Mouse (Mus musculus) midbrain, embryonic 13.5 days (tissue): ENCODE measurements around the gene Cirbp. TPM values are rescaled to one million over a fixed set of nuclear protein-coding genes. Genes with fewer than 3 reads are reported as not detected.

Source experiments
- ATAC-seq: fragments of 200-750 bp; cut with Nextera tagmentation; 2 replicates; pipeline ENCODE4 v1.8.0; 2017; ENCODE audit warnings: mild to moderate bottlenecking, moderate TSS enrichment, moderate library complexity
- H3K27ac ChIP-seq: fragments of 300-500 bp; sonication (generic); 2 replicates; pipeline ENCODE4 v1.5.1; 2015; ENCODE audit warnings: inconsistent platforms, mild to moderate bottlenecking, moderate library complexity
- H3K27me3 ChIP-seq: fragments of 300-500 bp; sonication (generic); 2 replicates; pipeline ENCODE4 v1.6.1; 2015; ENCODE audit warnings: mild to moderate bottlenecking, inconsistent platforms
- H3K36me3 ChIP-seq: fragments of 300-500 bp; sonication (generic); 2 replicates; pipeline ENCODE4 v1.6.1; 2015; ENCODE audit warnings: mild to moderate bottlenecking, inconsistent platforms
- H3K4me1 ChIP-seq: fragments of 300-500 bp; sonication (generic); replicated peaks from 2 replicates; pipeline ENCODE4 v1.6.1; 2015; ENCODE audit warnings: inconsistent platforms
- H3K4me2 ChIP-seq: fragments of 300-500 bp; sonication (generic); replicated peaks from 2 replicates; pipeline ENCODE4 v1.6.1; 2015; ENCODE audit warnings: moderate library complexity, mild to moderate bottlenecking, inconsistent platforms
- H3K4me3 ChIP-seq: fragments of 300-500 bp; sonication (generic); replicated peaks from 2 replicates; pipeline ENCODE4 v1.5.1; 2015; ENCODE audit warnings: mild to moderate bottlenecking, inconsistent platforms
- H3K9ac ChIP-seq: fragments of 300-500 bp; sonication (generic); replicated peaks from 2 replicates; pipeline ENCODE4 v1.6.1; 2015; ENCODE audit warnings: mild to moderate bottlenecking, inconsistent platforms
- H3K9me3 ChIP-seq: fragments of 300-500 bp; sonication (generic); 2 replicates; pipeline ENCODE4 v1.6.1; 2016; ENCODE audit warnings: mild to moderate bottlenecking, inconsistent platforms
- WGBS: fragments of 180-500 bp; shearing (Covaris S2); methylation state at CpG from one replicate; pipeline ENCODE4 v1.1.7; 2015; 5-methylcytosine and 5-hydroxymethylcytosine counted together
- polyA plus RNA-seq: library from polyadenylated mRNA; unstranded; fragments of >200 nt; fragmentation: Nextera tagmentation; extraction: Ambion mirVana; gene quantifications from 2 replicates; pipeline ENCODE4 v1.2.1, GENCODE M21; 2015

Cirbp gene
- polyA plus RNA-seq, 1 experiment from 2014 or later = 354 TPM

- H3K36me3 ChIP-seq = peaks cover 32% of the 10 kb centered on the region
- H3K27ac ChIP-seq = peak overlapping the region; percentile 95
- ATAC-seq = peak; percentile 0; the same call in 1 of the 2 replicates
- WGBS = 0% methylated on average over 10 of the region's 10 CpGs
- peak overlapping the region; percentile 83 for H3K4me3 ChIP-seq
- peaks cover 69% of the 10 kb centered on the region for H3K4me1 ChIP-seq
- no peaks in the 10 kb centered on the region for H3K9me3 ChIP-seq
- H3K27me3 ChIP-seq = peaks cover 21% of the 10 kb centered on the region
- peak overlapping the region; percentile 90 for H3K4me2 ChIP-seq
- peak overlapping the region; percentile 98 for H3K9ac ChIP-seq
These were observed 26.4 kb upstream of the Cirbp start for GRCm38 (mm10) chr10:80139439-80139775.

GRCm38 (mm10) chr10:80139975-80140665 is 25.7 kb upstream of the Cirbp start:
- Histone ChIP-seq H3K27me3 (peaks cover 20% of the 10 kb centered on the region), H3K4me1 (peaks cover 74% of the 10 kb centered on the region), H3K4me2 (peak overlapping the region; percentile 90; the same call in 1 of the 2 replicates), H3K4me3 (peak overlapping the region; percentile 83; the same call in 1 of the 2 replicates), H3K9ac (no peak overlapping the region), H3K27ac (peak overlapping the region; percentile 95; the same call in 1 of the 2 replicates), H3K9me3 (no peaks in the 10 kb centered on the region), H3K36me3 (peaks cover 32% of the 10 kb centered on the region)
- WGBS = 75% methylated on average over 11 of the region's 11 CpGs
- ATAC-seq = no peak

GRCm38 (mm10) chr10:80140666-80141035 is 25.1 kb upstream of the Cirbp start, which contains the start of gene Cbarp:
Gene Cbarp (minus strand): TSS chr10:80140835.
- H3K4me2 ChIP-seq = peak within 1 kb of the TSS; percentile 90
- peaks cover 31% of the 10 kb centered on the region for H3K36me3 ChIP-seq
- no peak for ATAC-seq
- H3K4me1 ChIP-seq = peaks cover 80% of the 10 kb centered on the region
- peaks cover 14% of the 10 kb centered on the region for H3K27me3 ChIP-seq
- no peaks in the 10 kb centered on the region for H3K9me3 ChIP-seq
- peak within 1 kb of the TSS; percentile 98; the same call in 1 of the 2 replicates for H3K9ac ChIP-seq
- WGBS = 77% methylated on average over 5 of the region's 10 CpGs
- H3K27ac ChIP-seq = peak within 1 kb of the TSS; percentile 95
- peak within 1 kb of the TSS; percentile 83 for H3K4me3 ChIP-seq

GRCm38 (mm10) chr10:80141243-80141642 is 24.5 kb upstream of the Cirbp start:
- H3K9ac ChIP-seq = peak overlapping the region; percentile 59; the same call in 1 of the 2 replicates
- peaks cover 8% of the 10 kb centered on the region for H3K27me3 ChIP-seq
- H3K9me3 ChIP-seq = no peaks in the 10 kb centered on the region
- peak overlapping the region; percentile 63 for H3K4me3 ChIP-seq
- WGBS = 0% methylated on average over 28 of the region's 29 CpGs
- peaks cover 82% of the 10 kb centered on the region for H3K4me1 ChIP-seq
- peak; percentile 40 for ATAC-seq
- H3K27ac ChIP-seq = peak overlapping the region; percentile 86
- peak overlapping the region; percentile 78 for H3K4me2 ChIP-seq
- H3K36me3 ChIP-seq = peaks cover 31% of the 10 kb centered on the region

- peak; percentile 83 for ATAC-seq
- 1% methylated on average over 43 of the region's 43 CpGs for WGBS
- H3K4me2 ChIP-seq = peak overlapping the region; percentile 78
- no peaks in the 10 kb centered on the region for H3K9me3 ChIP-seq
- peak overlapping the region; percentile 86 for H3K27ac ChIP-seq
- H3K36me3 ChIP-seq = peaks cover 31% of the 10 kb centered on the region
- H3K4me3 ChIP-seq = peak overlapping the region; percentile 63
- H3K27me3 ChIP-seq = peaks cover 1% of the 10 kb centered on the region
- peaks cover 78% of the 10 kb centered on the region for H3K4me1 ChIP-seq
- H3K9ac ChIP-seq = peak overlapping the region; percentile 85
These were observed 23.8 kb upstream of the Cirbp start for GRCm38 (mm10) chr10:80141786-80142529.

- Histone ChIP-seq H3K27ac (peak overlapping the region; percentile 78), H3K4me2 (peak overlapping the region; percentile 78), H3K4me3 (peak overlapping the region; percentile 63), H3K4me1 (peaks cover 78% of the 10 kb centered on the region), H3K27me3 (no peaks in the 10 kb centered on the region), H3K9me3 (no peaks in the 10 kb centered on the region), H3K9ac (peak overlapping the region; percentile 85), H3K36me3 (peaks cover 31% of the 10 kb centered on the region)
- WGBS = 1% methylated on average over 15 of the region's 15 CpGs
- ATAC-seq = no peak
These were observed 23.3 kb upstream of the Cirbp start for GRCm38 (mm10) chr10:80142530-80142925.

- Histone ChIP-seq H3K9me3 (no peaks in the 10 kb centered on the region), H3K27me3 (no peaks in the 10 kb centered on the region), H3K4me2 (0 out of 2 replicates have a peak overlapping the region, but pooled peaks have one; percentile 6), H3K9ac (no peak overlapping the region), H3K36me3 (peaks cover 31% of the 10 kb centered on the region), H3K4me3 (peak overlapping the region; percentile 63; the same call in 1 of the 2 replicates), H3K4me1 (peaks cover 72% of the 10 kb centered on the region), H3K27ac (no peak overlapping the region)
- no peak for ATAC-seq
- WGBS = 93% methylated on average over 7 of the region's 7 CpGs
These were observed 22.1 kb upstream of the Cirbp start for GRCm38 (mm10) chr10:80143664-80144063.

- Histone ChIP-seq H3K4me1 (peaks cover 71% of the 10 kb centered on the region), H3K27me3 (no peaks in the 10 kb centered on the region), H3K4me3 (no peak overlapping the region), H3K36me3 (peaks cover 31% of the 10 kb centered on the region), H3K9me3 (no peaks in the 10 kb centered on the region), H3K4me2 (no peak overlapping the region; the same call in 1 of the 2 replicates), H3K27ac (no peak overlapping the region), H3K9ac (peak overlapping the region; percentile 1; the same call in 1 of the 2 replicates)
- ATAC-seq = no peak
- 97% methylated on average over 12 of the region's 12 CpGs for WGBS
These were observed 21.6 kb upstream of the Cirbp start for GRCm38 (mm10) chr10:80144159-80144558.

GRCm38 (mm10) chr10:80144864-80145838 is 20.6 kb upstream of the Cirbp start:
- H3K36me3 ChIP-seq = peaks cover 31% of the 10 kb centered on the region
- H3K9ac ChIP-seq = peak overlapping the region; percentile 24; the same call in 1 of the 2 replicates
- H3K4me1 ChIP-seq = peaks cover 65% of the 10 kb centered on the region
- 72% methylated on average over 20 of the region's 20 CpGs for WGBS
- H3K9me3 ChIP-seq = no peaks in the 10 kb centered on the region
- no peak for ATAC-seq
- 0 out of 2 replicates have a peak overlapping the region, but pooled peaks have one; percentile 4 for H3K27ac ChIP-seq
- no peak overlapping the region for H3K4me2 ChIP-seq
- no peak overlapping the region for H3K4me3 ChIP-seq
- no peaks in the 10 kb centered on the region for H3K27me3 ChIP-seq

GRCm38 (mm10) chr10:80145896-80146295 is 19.9 kb upstream of the Cirbp start:
- peak overlapping the region; percentile 4; the same call in 1 of the 2 replicates for H3K27ac ChIP-seq

GRCm38 (mm10) chr10:80146568-80147011 is 19.2 kb upstream of the Cirbp start:
- Histone ChIP-seq H3K27ac (peak overlapping the region; percentile 100; the same call in 1 of the 2 replicates), H3K36me3 (peaks cover 37% of the 10 kb centered on the region), H3K9me3 (no peaks in the 10 kb centered on the region), H3K4me1 (peaks cover 55% of the 10 kb centered on the region), H3K4me2 (peak overlapping the region; percentile 7; the same call in 1 of the 2 replicates), H3K9ac (peak overlapping the region; percentile 24; the same call in 1 of the 2 replicates), H3K27me3 (no peaks in the 10 kb centered on the region), H3K4me3 (no peak overlapping the region)
- WGBS = 74% methylated on average over 4 of the region's 4 CpGs
- ATAC-seq = no peak

More at GRCm38 (mm10) chr10:80145896-80146295, 19.9 kb upstream of the Cirbp start:
- no peaks in the 10 kb centered on the region for H3K27me3 ChIP-seq
- H3K4me3 ChIP-seq = no peak overlapping the region
- H3K4me2 ChIP-seq = 0 out of 2 replicates have a peak overlapping the region, but pooled peaks have one; percentile 7
- H3K9me3 ChIP-seq = no peaks in the 10 kb centered on the region
- ATAC-seq = no peak
- 94% methylated on average over 6 of the region's 6 CpGs for WGBS
- peaks cover 31% of the 10 kb centered on the region for H3K36me3 ChIP-seq
- H3K4me1 ChIP-seq = peaks cover 60% of the 10 kb centered on the region
- H3K9ac ChIP-seq = peak overlapping the region; percentile 24; the same call in 1 of the 2 replicates
